Mouse (Mus musculus): ENCODE measurements around the gene Dnah3. TPM values are rescaled to one million over a fixed set of nuclear protein-coding genes. Genes with fewer than 3 reads are reported as not detected.

Gene Dnah3
- polyA plus RNA-seq, 1 experiment = not detected

DNA sequence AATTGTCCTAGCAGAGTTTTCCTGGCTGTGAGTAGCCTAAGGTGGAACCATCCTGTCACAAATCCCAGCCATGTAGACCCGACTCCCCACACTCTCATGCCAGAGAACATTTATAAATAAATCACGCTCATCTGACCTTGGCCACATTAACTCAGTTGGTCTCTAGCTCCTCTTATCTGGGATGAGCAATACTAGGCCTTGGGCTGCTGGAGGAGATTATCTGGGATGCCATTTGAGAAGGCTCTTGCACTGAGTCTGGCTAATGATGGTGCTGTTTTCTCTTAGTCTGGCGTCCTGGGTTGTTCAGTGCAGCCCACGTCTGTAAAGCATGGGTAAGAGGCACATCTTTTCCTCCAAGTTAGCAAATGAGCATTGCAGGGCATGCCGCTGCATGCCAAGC lies 14.6 kb upstream of the Dnah3 start:
- Histone ChIP-seq H3K4me3 (ENCODE audit: insufficient read depth, low read depth, low read length) (no peak overlapping the region), H3K27ac (ENCODE audit: insufficient read depth, low read depth, low read length) (no peak overlapping the region), H3K4me1 (ENCODE audit: control insufficient read depth, insufficient read depth, low read length) (no peaks in the 10 kb centered on the region)
- TF ChIP-seq CTCF (IDR thresholded peaks at IDR 0.05; ENCODE audit: insufficient read depth, low read depth, low read length) (no peak), POLR2A (IDR thresholded peaks at IDR 0.05; ENCODE audit: insufficient read depth, low read depth, low read length) (no peak)
- 92% methylated on average over 5 of the region's 5 CpGs for WGBS

DNA sequence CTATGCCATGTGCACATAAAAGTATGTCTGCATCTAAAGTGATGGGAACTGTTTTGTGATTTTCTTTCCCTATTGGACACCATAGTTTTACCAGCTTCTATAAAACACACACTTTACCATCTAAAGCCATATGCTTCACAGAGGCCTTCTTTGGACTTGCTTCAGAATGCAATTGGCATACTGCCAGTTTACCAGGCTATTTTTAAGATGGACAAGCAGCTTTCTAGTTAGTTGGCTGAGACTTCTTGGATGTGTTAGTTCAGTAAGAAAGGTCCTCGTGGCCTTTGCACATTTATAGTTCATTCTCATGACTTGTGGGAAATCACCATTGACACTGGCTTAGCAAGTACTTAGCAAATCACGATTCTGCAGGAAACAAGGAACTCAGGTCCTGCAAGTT lies 11.3 kb upstream of the Dnah3 start:
- H3K27ac ChIP-seq (ENCODE audit: insufficient read depth, low read depth, low read length) = no peak overlapping the region
- H3K4me3 ChIP-seq (ENCODE audit: insufficient read depth, low read depth, low read length) = no peak overlapping the region
- H3K4me1 ChIP-seq (ENCODE audit: control insufficient read depth, insufficient read depth, low read length) = peaks cover 14% of the 10 kb centered on the region
- 29% methylated on average over 2 of the region's 2 CpGs for WGBS
- TF ChIP-seq POLR2A (IDR thresholded peaks at IDR 0.05; ENCODE audit: insufficient read depth, low read depth, low read length) = no peak
- TF ChIP-seq CTCF (IDR thresholded peaks at IDR 0.05; ENCODE audit: insufficient read depth, low read depth, low read length) = no peak

DNA sequence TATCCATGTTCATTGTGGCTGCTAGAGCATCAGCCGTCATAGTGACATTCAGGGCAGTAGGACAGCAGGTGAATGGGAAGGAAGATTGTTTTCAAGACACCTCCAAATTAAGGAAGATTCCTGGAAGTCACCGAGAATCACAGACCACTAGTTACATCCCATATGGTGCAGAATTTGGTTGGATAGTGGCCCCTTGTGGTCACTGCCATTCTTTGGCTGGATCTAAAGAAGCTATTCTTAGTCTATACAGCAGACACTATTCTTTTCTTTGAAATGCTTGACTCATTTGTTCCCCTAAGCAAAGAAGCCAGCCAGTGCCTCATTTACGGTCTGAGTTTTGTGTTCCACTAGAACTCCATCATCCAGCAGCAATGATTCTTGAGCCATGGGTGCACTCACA lies 9.9 kb upstream of the Dnah3 start:
- Histone ChIP-seq H3K4me3 (ENCODE audit: insufficient read depth, low read depth, low read length) (no peak overlapping the region), H3K4me1 (ENCODE audit: control insufficient read depth, insufficient read depth, low read length) (peaks cover 14% of the 10 kb centered on the region), H3K27ac (ENCODE audit: insufficient read depth, low read depth, low read length) (no peak overlapping the region)
- TF ChIP-seq POLR2A (IDR thresholded peaks at IDR 0.05; ENCODE audit: insufficient read depth, low read depth, low read length) (no peak), CTCF (IDR thresholded peaks at IDR 0.05; ENCODE audit: insufficient read depth, low read depth, low read length) (no peak)
- whole genome bisulfite sequencing = 55% methylated on average over 3 of the region's 3 CpGs

DNA sequence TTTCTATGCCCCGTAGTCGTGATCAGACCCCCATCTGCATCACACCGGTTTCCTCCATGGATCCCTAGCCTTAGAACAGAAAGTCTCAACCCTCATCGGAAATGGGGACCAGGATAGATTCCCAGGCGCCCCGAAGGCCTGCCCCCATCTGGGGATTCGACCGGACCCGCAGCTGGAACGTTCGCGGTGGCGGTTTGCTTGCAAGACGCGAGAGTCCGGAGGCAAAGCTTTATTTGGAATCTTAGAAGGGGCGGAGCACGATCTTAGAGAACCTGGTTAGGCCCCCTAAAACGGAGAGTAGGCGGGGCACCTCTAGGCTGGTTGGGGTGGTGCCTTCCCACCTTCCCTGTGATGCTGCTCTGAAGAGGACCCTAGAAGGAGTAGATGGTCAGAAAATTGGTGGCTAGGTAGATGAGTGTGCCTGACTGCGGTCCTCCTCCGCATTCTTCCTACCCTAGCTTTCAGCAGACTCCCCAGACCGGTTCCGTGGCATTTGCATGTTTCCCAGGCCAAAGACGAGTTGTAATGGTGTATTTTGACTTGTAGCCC lies 8.0 kb upstream of the Dnah3 start:
- peaks cover 14% of the 10 kb centered on the region for H3K4me1 ChIP-seq (ENCODE audit: control insufficient read depth, insufficient read depth, low read length)
- H3K27ac ChIP-seq (ENCODE audit: insufficient read depth, low read depth, low read length) = no peak overlapping the region
- peak overlapping the region; percentile 54 for H3K4me3 ChIP-seq (ENCODE audit: insufficient read depth, low read depth, low read length)
- TF ChIP-seq POLR2A (IDR thresholded peaks at IDR 0.05; ENCODE audit: insufficient read depth, low read depth, low read length) (no peak), CTCF (IDR thresholded peaks at IDR 0.05; ENCODE audit: insufficient read depth, low read depth, low read length) (no peak)
- WGBS = 12% methylated on average over 25 of the region's 25 CpGs

DNA sequence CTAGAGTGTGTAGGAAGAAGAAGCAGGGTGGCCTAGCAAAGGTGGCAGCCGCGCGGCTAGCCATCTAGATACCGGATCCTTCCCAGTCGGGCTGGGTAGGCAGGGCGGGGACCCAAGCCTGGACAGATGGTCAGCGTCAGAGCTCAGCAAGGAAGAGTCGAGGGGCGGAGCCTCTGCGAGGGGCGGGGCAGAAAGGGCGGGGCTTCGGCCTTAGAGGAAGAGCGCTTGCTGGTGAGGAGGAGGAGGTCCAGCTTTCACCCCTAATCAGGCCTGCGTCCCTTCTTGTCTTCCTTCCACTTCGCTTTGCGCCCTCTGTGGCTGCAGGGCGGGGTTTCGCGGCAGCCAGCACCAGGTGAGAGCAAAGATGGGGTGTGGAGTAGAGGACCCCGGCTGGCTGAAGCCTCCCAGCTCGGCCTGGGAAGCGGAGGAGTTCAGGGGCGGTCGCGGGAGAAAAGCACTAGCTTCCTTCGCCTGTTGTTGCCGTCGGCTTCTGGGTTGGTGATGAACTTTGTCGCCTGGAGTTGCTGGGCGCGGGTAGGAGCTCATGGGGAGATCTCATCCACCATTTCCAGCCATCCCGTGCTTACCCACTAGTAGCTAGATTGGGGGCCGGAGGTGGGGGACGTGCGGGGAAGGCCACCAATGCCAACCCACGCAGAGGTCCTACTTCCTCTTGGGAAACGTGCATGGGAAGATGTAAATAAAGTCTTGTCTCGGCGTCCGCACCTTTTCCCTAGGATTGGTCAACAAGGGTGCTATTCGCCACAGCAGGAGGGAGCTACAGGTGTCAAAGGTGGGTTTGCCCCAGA lies 7.3 kb upstream of the Dnah3 start, which contains the start of gene Tmem159:
TSS of gene Tmem159 (plus strand) at position 190 of the 809 bp plus-strand sequence.
- peak within 1 kb of the TSS; percentile 54 for H3K4me3 ChIP-seq (ENCODE audit: insufficient read depth, low read depth, low read length)
- H3K4me1 ChIP-seq (ENCODE audit: control insufficient read depth, insufficient read depth, low read length) = peaks cover 14% of the 10 kb centered on the region
- 3% methylated on average over 42 of the region's 42 CpGs for WGBS
- no peak within 1 kb of the TSS for H3K27ac ChIP-seq (ENCODE audit: insufficient read depth, low read depth, low read length)
- no peak for TF ChIP-seq CTCF (IDR thresholded peaks at IDR 0.05; ENCODE audit: insufficient read depth, low read depth, low read length)
- TF ChIP-seq POLR2A (IDR thresholded peaks at IDR 0.05; ENCODE audit: insufficient read depth, low read depth, low read length) = no peak

- no peak overlapping the region for H3K27ac ChIP-seq (ENCODE audit: insufficient read depth, low read depth, low read length)
- H3K4me1 ChIP-seq (ENCODE audit: control insufficient read depth, insufficient read depth, low read length) = peaks cover 14% of the 10 kb centered on the region
- TF ChIP-seq CTCF (IDR thresholded peaks at IDR 0.05; ENCODE audit: insufficient read depth, low read depth, low read length) = peak; percentile 47; the same call in 1 of the 2 replicates
- TF ChIP-seq POLR2A (IDR thresholded peaks at IDR 0.05; ENCODE audit: insufficient read depth, low read depth, low read length) = no peak
- WGBS = 26% methylated on average over 9 of the region's 9 CpGs
- no peak overlapping the region for H3K4me3 ChIP-seq (ENCODE audit: insufficient read depth, low read depth, low read length)
These were observed 3.3 kb upstream of the Dnah3 start for GRCm38 (mm10) chr7:120098403-120098802.

DNA sequence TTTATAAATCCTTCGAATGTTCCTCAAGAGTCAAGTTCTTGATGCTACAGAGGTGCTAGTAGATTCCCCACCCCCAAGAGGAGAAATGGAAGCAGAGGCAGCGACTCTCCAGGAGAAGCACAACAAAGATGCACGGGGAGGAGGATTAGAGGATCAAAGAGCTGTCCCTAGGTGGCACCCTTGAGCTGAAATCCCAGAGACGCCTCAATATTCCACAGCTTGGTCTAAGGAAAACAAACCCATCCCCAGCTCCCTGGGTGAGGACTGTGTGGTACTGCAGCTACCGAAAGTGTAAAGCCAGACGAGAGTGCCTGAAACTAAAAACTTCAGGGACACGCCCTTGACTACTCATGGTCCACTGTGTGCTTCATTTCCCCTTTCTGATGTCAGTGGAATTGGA lies 2.8 kb upstream of the Dnah3 start:
- 8% methylated on average over 7 of the region's 7 CpGs for WGBS
- TF ChIP-seq POLR2A (IDR thresholded peaks at IDR 0.05; ENCODE audit: insufficient read depth, low read depth, low read length) = no peak
- TF ChIP-seq CTCF (IDR thresholded peaks at IDR 0.05; ENCODE audit: insufficient read depth, low read depth, low read length) = 0 out of 2 replicates have a peak, but pooled peaks have one; percentile 10
- Histone ChIP-seq H3K4me1 (ENCODE audit: control insufficient read depth, insufficient read depth, low read length) (peaks cover 9% of the 10 kb centered on the region), H3K27ac (ENCODE audit: insufficient read depth, low read depth, low read length) (no peak overlapping the region), H3K4me3 (ENCODE audit: insufficient read depth, low read depth, low read length) (no peak overlapping the region)

- no peaks in the 10 kb centered on the region; the same call in 1 of the 2 replicates for H3K4me1 ChIP-seq (ENCODE audit: control insufficient read depth, insufficient read depth, low read length)
- WGBS = 62% methylated on average over 3 of the region's 3 CpGs
- H3K4me3 ChIP-seq (ENCODE audit: insufficient read depth, low read depth, low read length) = no peak overlapping the region
- TF ChIP-seq CTCF (IDR thresholded peaks at IDR 0.05; ENCODE audit: insufficient read depth, low read depth, low read length) (no peak), POLR2A (IDR thresholded peaks at IDR 0.05; ENCODE audit: insufficient read depth, low read depth, low read length) (no peak)
- H3K27ac ChIP-seq (ENCODE audit: insufficient read depth, low read depth, low read length) = no peak overlapping the region
These were observed 864 bp downstream of the Dnah3 start for GRCm38 (mm10) chr7:120094216-120094615.

GRCm38 (mm10) chr7:120093033-120093432 lies 2.0 kb downstream of the Dnah3 start:
- WGBS = 24% methylated on average over 5 of the region's 5 CpGs
- H3K27ac ChIP-seq (ENCODE audit: insufficient read depth, low read depth, low read length) = no peak overlapping the region
- TF ChIP-seq POLR2A (IDR thresholded peaks at IDR 0.05; ENCODE audit: insufficient read depth, low read depth, low read length) (no peak), CTCF (IDR thresholded peaks at IDR 0.05; ENCODE audit: insufficient read depth, low read depth, low read length) (no peak)
- no peaks in the 10 kb centered on the region; the same call in 1 of the 2 replicates for H3K4me1 ChIP-seq (ENCODE audit: control insufficient read depth, insufficient read depth, low read length)
- H3K4me3 ChIP-seq (ENCODE audit: insufficient read depth, low read depth, low read length) = no peak overlapping the region

All from olfactory bulb, adult 2 months (tissue).